Mouse (Mus musculus) stomach, postnatal 0 days (tissue): ENCODE measurements around the gene Ywhah.

ENCODE experiments used
- CTCF ChIP-seq: IDR thresholded peaks from 2 replicates; pipeline ENCODE4 v1.5.1; 2016; ENCODE audit warnings: antibody characterized with exemption, low read depth, mild to moderate bottlenecking, moderate library complexity
- EP300 ChIP-seq: optimal IDR thresholded peaks from 2 replicates; pipeline ENCODE3; 2016; ENCODE audit warnings: antibody characterized with exemption

DNA sequence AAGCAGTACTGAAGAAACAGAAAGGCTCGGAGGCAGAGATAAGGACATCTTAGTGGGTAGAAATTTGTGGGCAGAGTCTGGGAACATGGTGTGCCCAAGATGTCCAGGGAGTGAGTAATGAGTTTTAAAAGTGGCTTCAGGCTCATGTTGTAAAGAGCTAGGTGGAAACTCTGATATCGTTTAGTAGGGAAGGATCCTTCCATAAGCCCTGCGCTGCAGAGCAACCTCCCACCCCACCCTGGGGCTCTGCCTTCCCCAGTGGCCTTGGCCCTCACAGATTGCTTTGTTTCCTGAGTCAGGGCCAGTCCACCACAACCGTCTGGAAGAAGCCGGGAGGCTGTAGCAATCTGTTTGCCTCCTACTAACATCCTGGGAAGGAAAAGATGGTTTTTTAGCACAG is 3.0 kb upstream of the Ywhah start:
- no peak for TF ChIP-seq CTCF
- no peak for TF ChIP-seq EP300
